Mouse (Mus musculus): ENCODE measurements at regions not wholly inside any gene's neighbourhood (a gene's known extent, or its start where the extent isn't known, plus 50 kb on each side); places are given as distances from the start of the nearest gene placed in this dataset.

DNA sequence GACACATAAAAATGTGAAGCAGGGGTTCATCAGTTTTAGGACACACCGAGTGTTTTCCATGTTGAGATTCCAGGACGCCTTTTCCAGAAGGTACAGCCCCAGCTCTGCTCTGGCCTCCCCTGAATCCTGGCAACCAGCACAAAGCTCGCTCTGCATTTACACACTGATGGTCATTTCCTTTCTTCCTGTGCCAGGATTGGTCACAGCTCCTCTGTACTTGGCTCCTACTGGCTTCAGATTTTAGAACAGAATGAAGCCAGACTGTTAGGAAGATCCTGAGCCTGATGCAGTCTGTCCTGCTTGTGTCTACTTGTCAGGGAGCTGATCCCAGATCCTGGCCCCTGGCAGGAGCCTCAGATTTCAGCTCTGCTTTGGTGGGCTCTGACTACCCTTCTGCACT is 116.2 kb downstream of the Emx2 start:
- TF ChIP-seq CTCF (IDR thresholded peaks at IDR 0.05; ENCODE audit: borderline replicate concordance, control insufficient read depth, extremely low read depth, insufficient read depth, low read length, poor library complexity) (no peak), POLR2A (IDR thresholded peaks at IDR 0.05; ENCODE audit: control insufficient read depth, extremely low read depth, insufficient read depth, low read length, poor library complexity) (no peak)

All from thymus, adult 2 months (tissue).